Mouse (Mus musculus) embryonic stem cell, embryonic (primary cell): ENCODE results near the gene Ablim1.

ENCODE experiments used
- CTCF ChIA-PET, 4 experiments: fragments of 300-600 bp in 2 of 4; fragments of 350-600 bp in 2 of 4; sonication (Branson Sonifier 250); formaldehyde crosslinking; loops; one replicate each; lab custom pipeline; 2022; ENCODE audit warnings: inconsistent platforms in 2 of 4; lab: Charles Lee
- POLR2A ChIA-PET, 4 experiments: fragments of 300-600 bp in 2 of 4; fragments of 350-600 bp in 2 of 4; sonication (Branson Sonifier 250); formaldehyde crosslinking; loops; one replicate each; lab custom pipeline; 2022; ENCODE audit warnings: antibody characterized with exemption in 4 of 4, inconsistent platforms in 1 of 4; lab: Charles Lee

Ablim1 gene

DNA sequence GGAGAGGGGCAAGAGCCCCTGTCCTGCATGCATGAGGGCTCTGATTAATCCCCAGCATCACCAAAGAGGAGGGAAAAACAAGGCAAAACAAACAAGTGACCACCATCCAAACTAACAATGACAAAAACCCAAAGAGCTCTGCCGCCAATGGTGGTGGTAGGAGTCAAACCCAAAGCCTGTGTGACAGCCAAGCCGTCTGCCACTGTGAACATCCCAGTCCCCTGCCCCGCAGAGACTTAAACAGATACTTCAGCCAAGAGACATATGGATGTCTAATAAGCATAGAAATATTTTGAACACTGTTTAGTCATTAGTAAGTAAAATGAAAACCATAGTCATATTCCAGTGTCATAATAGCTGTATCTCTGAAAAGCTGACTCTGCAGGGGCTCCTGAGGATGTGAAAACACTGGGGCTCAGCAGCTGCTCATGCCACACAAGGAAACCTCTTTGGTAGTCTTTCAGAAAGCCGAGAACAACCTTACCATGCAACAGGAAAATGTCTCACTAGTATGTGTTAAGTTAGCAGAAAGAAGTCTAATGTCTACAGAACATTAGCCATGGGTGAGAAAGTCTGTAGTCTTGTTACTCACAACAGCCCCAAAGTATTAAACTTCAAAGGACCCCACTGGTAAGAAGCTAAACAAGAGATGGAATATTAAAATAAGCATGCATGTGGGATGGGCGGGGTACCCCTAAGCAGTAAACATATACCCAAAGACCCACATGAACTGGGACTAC lies 221.6 kb downstream of the Ablim1 start:
- ChIA-PET CTCF (no interaction called here), POLR2A (interaction anchor here in 1 of 4 experiments (0.6 kb wide), 1 partner anchor 326 kb away, joined by 5 read pairs; no protein-coding TSS in a partner anchor)

DNA sequence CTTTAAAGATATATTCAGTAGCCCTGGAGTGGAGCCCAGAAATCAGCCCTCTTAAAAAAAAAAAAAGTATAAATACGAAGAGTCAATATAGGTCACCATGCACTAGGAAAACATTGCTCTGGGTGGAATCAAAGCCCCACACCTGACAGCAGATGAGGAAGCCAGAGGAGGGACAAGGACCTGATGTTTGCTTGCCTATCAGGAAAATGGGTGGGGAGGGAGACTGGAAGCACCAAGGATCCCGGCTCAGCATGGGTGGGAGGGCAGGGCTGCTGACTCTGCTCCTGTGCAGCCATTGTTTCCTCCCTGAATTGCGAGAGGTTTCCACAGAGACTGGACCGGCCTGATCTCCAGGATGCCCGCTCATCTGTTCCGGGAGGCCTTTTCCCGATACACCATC lies 223.4 kb downstream of the Ablim1 start:
- ChIA-PET POLR2A (interaction anchor here in 2 of 4 experiments (0.6 to 2.8 kb wide), 2 partner anchors 7 to 136 kb away, joined by 7 to 15 read pairs; no protein-coding TSS in a partner anchor), CTCF (interaction anchor here in 1 of 4 experiments (1.0 to 1.2 kb wide), 2 partner anchors 25 to 60 kb away, joined by 3 read pairs; no protein-coding TSS in a partner anchor)

DNA sequence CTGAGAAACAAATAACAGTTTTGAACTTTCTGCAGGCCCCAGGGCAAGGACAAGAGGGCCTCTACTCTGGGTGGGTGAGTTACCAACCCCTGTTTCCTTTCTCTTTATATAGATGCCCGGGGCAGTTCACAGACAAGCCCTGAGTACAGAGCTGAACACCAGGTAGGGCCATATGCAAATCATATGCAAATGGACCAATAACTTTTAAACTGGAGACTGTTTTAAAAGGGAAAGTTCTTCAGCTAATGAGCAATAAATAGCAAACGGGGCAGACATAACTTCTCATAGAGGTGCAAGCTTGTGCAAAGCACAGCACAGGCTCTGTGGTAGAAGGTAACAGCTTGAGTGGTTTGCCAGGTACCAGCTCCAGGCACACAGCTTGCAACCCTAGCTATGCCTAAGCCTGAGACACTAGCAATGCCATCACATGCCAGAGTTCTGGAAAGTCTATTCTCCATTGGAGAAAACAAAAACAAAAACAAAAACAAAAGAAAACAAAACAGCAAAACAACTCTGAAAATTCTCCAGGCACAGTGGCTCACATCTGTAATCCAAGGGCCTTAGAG lies 225.8 kb downstream of the Ablim1 start:
- POLR2A ChIA-PET: interaction anchor here (0.5 to 2.8 kb wide), 5 partner anchors 9 to 26 kb away, joined by 3 to 15 read pairs (median 5); no protein-coding TSS in a partner anchor
- CTCF ChIA-PET: interaction anchor here in 2 of 4 experiments (0.5 to 1.4 kb wide), 3 partner anchors 23 to 1874 kb away, joined by 3 to 4 read pairs (median 4); no protein-coding TSS in a partner anchor

DNA sequence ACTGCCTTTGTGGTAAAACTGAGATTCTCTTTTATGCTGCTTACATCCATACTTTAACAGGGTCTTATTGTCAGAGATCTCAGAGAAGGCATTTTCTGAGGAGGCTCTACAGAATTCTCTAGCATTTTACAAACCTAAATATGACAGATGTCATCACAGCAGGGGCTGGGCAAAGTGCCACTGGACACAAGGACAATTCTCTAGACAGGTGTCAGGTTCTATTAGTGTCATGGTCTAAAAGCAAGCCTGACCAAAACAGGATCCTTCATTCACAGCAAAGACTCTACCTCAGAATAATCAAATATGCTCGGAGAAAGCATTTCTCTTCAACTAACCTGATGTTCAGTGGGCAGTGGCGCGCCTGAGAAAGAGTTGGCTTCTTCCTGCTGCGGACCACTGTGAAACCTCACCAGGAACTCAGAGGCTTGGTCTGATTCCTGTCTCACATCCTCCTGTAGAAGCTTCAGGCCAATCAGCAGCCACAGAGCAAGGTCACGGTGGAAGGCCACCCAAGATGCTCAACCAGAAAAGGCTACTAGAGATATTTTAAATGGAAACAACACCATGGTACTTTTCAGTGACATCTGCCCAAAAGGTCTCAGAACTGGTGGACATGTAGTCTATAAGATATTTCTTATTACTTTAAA lies 230.1 kb downstream of the Ablim1 start:
- CTCF ChIA-PET: interaction anchor here in 1 of 4 experiments (0.6 kb wide), 1 partner anchor 970 kb away, joined by 6 read pairs; no protein-coding TSS in a partner anchor
- POLR2A ChIA-PET: interaction anchor here in 1 of 4 experiments (1.0 to 1.5 kb wide), 2 partner anchors 14 to 15 kb away, joined by 3 to 7 read pairs; no protein-coding TSS in a partner anchor

DNA sequence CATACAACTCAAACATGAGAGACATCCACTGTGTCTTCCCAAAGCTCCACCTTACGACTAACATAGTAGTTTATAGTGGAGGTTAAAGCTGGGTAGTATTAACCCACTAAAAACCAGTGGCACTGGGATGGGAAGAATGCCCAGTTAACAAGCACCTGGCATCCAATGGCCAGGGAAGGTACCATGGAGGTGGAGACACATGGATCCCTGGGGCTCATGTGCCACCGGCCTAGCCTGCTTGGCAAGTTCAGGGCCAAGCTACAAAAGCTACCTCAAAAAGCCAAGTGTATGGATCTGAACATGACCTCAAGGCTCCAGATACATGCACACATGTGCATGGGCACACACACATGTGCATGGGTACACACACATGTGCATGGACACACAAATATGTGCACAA lies 230.8 kb downstream of the Ablim1 start:
- CTCF ChIA-PET: no interaction called here
- POLR2A ChIA-PET: interaction anchor here in 2 of 4 experiments (1.0 to 2.5 kb wide), 4 partner anchors 10 to 15 kb away, joined by 3 to 7 read pairs (median 4); no protein-coding TSS in a partner anchor

DNA sequence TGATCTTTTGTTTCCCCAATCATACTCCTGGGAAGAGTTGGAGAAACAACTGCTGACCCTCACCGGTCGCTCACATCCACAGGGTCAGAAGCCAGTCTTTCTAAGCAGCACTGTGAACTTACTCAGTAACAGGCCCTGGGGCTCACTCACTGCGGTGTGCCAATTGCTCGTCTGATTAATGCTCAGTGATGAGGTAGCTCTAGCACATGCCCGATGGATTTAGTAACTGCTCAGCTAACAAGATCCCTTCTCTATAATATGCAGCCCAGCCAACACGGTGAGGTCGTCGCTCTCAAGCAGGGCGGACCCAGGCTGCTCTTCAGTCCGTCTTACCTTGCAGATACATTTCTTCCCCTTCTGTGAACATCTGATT lies 231.6 kb downstream of the Ablim1 start:
- ChIA-PET POLR2A (interaction anchor here in 2 of 4 experiments (1.1 to 2.5 kb wide), 3 partner anchors 10 to 16 kb away, joined by 3 to 7 read pairs (median 4); no protein-coding TSS in a partner anchor), CTCF (no interaction called here)

DNA sequence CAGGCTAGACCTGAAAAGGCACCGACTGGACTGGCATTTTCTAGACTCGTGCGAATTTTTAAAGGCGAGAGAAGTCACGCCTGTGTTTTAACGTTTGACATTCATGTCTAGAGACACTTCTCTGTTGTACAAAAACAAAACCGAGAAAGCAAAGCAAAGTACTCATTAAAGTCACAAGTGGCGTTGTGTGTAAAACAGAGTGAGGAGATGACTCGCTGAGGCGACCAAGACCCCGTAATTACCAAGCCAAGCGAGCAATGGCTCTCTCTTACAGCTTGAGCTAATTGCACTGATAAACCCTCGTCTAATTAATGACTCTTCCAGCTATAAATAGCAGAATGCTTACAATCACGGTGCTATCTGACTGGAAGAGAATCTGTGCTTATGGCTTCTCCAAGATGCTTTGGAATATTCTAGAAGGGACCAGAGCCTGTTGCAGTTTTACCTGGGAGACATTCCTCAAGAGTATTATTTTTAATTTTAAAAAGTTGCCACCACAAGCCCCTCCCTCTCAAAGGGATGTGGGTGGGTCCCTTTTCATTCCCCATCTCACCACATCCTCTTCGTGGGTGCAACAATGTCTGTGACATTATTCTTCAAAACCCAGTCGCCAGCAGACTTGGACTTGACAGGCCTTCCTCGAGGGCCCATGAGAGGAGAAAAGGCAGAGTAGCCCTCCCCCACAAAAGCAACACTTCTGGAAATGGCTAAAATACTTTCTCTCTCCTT lies 232.1 kb downstream of the Ablim1 start:
- CTCF ChIA-PET: no interaction called here
- POLR2A ChIA-PET: interaction anchor here in 1 of 4 experiments (1.5 to 2.5 kb wide), 2 partner anchors 9 to 15 kb away, joined by 3 to 7 read pairs; no protein-coding TSS in a partner anchor

DNA sequence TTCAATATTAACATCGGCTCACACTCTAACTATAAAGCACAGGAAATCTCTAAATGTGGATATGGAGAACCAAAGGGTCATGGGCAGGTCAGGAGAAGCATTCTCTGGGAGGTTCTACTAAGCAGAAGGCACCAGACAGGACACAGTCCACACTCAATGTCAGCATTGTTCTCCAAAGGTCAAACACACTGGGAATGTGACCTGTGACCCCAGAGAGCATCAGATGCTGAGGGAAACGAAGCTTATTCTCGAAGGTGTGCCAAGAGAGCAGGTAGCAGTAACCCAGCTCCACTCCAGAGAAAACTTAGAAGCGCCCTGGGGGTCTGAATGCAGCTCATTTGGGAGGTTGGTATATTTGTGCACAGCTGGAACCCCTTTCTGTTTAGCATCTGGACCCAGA lies 233.2 kb downstream of the Ablim1 start:
- CTCF ChIA-PET: interaction anchor here in 2 of 4 experiments (0.6 to 0.9 kb wide), 2 partner anchors 10 to 79 kb away, joined by 3 read pairs; no protein-coding TSS in a partner anchor
- POLR2A ChIA-PET: interaction anchor here in 1 of 4 experiments (2.5 kb wide), 1 partner anchor 16 kb away, joined by 7 read pairs; no protein-coding TSS in a partner anchor

DNA sequence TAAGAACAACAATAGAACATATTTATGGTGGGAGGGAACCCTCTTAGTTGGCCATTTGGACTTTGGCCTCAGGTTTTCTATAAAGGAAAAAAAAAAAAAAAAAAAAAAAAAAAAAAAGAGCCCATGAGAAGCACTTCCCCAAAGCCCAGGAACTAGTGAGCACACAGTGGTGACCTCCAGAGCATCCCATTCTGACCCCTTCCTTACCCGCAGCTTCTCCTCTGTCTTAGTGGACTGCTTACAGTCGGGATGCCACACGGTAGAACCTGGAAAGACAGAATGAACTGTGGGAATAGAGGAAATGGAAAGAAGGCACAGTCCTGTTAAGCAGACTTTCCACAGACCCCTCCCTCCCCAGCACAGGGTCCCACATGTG lies 235.1 kb downstream of the Ablim1 start:
- CTCF ChIA-PET: interaction anchor here in 1 of 4 experiments (0.6 to 0.8 kb wide), 2 partner anchors 21 to 62 kb away, joined by 3 read pairs; no protein-coding TSS in a partner anchor
- POLR2A ChIA-PET: interaction anchor here in 2 of 4 experiments (0.5 to 0.6 kb wide), 2 partner anchors 45 to 502 kb away, joined by 3 to 4 read pairs; no protein-coding TSS in a partner anchor

DNA sequence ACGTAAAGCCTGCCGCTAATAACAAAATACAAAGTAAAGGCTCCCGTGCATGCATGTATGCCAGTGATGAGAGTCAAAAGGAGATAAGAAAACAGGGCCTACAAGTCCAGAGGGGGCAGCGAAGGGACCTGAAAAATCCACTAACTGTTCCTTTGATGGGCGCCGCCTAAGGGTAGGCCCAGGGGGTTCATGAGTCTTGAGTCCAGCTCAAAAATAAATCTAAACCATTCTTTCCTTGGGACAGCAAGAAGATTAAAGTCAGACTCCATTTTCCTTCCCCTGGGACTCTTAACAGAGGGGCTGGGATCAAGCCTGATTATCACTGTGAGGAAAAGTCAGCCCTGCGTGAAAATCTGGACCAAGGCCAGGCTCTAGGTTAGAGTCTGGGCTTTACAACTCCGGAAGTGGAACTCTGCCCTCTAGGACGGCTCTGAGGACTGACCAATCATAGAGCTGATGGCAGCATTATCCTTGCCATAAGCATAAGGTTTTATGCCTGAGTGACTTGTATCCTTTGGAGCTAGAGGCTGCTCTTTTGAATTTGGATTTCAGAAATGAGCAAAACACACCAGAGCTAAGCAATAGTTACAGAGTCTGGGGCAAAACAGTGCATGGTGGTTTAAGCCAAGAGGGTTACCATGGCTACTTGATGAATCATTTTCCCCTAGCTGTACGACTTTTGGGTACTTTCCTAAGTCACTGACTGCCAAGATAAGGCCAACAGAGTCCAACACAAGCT lies 235.7 kb downstream of the Ablim1 start:
- CTCF ChIA-PET: interaction anchor here in 1 of 4 experiments (0.6 to 1.1 kb wide), 4 partner anchors 12 to 143 kb away, joined by 3 to 4 read pairs (median 3); no protein-coding TSS in a partner anchor
- POLR2A ChIA-PET: interaction anchor here (0.5 to 1.8 kb wide), 5 partner anchors 19 to 501 kb away, joined by 3 to 12 read pairs (median 4); no protein-coding TSS in a partner anchor

DNA sequence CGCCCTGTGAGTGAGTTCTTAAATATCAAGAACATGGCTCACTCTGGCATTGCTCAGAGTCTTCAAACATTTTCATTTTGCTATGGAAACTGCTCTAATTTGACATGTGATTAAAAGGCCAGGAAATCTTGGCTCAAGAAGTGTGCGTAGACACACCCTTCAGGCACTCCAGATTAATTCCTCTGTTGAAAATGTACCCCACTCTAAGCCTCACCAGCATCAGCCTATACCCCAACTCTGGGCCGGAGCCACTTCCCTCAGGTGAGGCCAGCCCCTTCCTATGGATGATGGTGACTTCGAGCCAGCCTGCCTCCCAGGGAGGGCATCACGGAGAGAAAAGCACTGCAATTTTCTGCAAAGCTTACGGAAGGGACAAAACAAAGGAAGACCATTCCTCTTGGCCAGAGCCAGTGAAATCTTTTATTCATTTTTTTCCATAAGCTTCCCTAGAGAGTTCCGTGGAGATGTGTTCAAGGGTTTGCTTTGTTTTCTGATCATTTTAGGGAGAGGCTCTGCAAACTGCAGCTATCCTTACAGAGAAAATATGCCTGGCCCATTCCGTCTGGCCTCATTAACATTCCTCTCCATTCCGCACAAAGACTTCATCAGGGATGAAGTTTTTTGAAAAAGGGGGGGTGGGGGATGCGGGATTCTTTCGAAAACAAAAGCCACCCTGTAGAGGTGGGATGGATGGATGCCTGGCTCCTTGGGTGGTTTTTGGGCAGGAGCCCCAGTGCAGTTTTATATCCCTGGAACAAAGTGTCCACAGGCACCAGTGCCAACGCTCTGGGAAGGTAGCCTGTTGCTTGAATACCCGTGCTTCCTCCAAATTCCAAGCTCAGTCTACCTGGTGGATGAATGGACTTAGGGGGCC lies 236.7 kb downstream of the Ablim1 start:
- ChIA-PET POLR2A (interaction anchor here in 3 of 4 experiments (0.6 to 1.8 kb wide), 7 partner anchors 20 to 297 kb away, joined by 3 to 12 read pairs (median 3); no protein-coding TSS in a partner anchor), CTCF (interaction anchor here in 1 of 4 experiments (1.0 to 1.1 kb wide), 2 partner anchors 11 to 142 kb away, joined by 3 to 4 read pairs; no protein-coding TSS in a partner anchor)

DNA sequence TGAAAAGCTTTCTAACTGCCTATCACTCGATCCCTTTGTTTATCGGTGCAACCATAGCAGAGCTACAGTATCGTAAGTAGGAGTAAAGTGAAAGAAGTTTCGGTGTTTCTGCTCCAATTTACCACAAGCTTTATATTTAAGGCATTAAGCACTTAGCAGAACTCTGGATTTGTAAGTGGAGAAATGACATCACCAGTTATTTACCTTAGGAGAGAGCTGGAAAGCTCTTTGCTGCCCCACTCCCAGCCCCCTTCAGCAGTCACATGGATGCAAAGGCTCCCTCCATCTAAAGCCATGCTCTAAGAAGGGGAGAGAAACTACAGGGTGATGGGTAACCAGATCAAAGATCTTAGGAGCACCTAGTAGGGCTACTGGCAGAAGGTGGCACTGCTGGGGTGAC lies 241.3 kb downstream of the Ablim1 start:
- ChIA-PET CTCF (interaction anchor here in 1 of 4 experiments (0.5 kb wide), 1 partner anchor 63 kb away, joined by 6 read pairs; no protein-coding TSS in a partner anchor), POLR2A (interaction anchor here in 2 of 4 experiments (0.8 to 1.4 kb wide), 5 partner anchors 10 to 59 kb away, joined by 3 to 6 read pairs (median 4); no protein-coding TSS in a partner anchor)

DNA sequence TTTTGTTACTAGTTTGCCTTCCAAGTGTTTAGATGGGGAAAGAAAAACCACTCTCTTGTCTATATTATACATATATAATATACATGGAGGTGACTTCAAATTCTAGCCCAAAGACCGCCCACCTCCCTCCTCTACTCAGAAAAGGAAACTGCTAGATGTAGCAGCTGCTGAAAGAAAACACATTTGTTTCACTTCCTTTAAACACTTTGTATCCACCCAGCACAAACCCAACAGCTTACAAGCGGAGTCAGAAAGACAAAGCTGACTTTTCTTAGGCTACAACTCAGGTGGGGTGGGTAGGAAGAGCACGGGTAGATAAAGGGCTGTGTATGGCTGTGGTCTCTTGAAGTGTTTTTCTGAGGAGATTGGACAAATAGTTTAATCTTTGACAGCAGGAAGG lies 242.0 kb downstream of the Ablim1 start:
- POLR2A ChIA-PET: interaction anchor here in 2 of 4 experiments (1.0 to 1.4 kb wide), 4 partner anchors 18 to 26 kb away, joined by 3 to 6 read pairs (median 5); no protein-coding TSS in a partner anchor
- CTCF ChIA-PET: no interaction called here

DNA sequence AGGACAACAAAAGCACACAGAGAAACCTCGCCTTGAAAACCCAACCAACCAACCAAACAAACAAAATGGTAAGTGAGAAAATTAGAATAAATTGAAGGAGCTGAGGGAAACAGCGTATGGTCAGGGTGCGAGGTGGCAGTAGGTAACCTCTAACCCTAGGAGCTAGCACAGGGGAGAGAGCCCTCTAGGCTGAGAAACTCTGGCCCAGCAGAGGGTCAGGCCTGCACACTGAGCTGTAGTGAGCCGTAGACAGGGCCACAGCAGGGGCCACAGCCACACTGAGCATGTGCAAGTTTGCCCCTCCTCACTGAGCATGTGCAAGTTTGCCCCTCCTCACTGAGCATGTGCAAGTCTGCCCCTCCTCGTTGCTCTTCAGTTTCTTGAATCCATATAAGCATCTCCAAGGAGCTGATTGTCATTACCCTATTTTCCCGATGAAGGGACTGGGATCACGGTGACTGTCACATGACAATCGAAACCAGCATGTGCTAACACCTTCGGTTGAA lies 247.6 kb downstream of the Ablim1 start:
- POLR2A ChIA-PET: interaction anchor here in 3 of 4 experiments (0.8 to 1.7 kb wide), 12 partner anchors 17 to 456 kb away, joined by 3 to 10 read pairs (median 4); no protein-coding TSS in a partner anchor

DNA sequence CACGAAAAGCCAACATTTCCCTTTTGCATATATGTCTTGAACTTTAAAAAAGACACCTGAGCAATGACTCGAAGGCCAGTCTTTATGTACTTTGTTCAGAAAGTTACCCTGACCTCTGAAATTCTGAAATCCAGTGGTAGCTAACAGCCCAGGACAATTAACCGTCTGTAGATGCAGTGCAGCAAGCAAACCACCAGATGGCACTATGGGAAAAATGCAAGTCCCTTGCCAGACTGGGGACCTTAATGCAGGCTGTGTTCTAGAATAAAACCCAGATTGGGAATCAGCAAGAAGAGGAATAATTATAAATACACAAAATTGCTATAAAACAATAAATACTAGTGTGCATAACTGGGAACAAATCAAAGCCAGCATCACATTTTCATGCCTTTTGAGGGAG lies 248.4 kb downstream of the Ablim1 start:
- CTCF ChIA-PET: interaction anchor here (0.5 to 2.9 kb wide), 29 partner anchors 10 to 644 kb away, joined by 3 to 33 read pairs (median 5); no protein-coding TSS in a partner anchor
- POLR2A ChIA-PET: interaction anchor here in 2 of 4 experiments (1.0 to 1.7 kb wide), 7 partner anchors 16 to 70 kb away, joined by 3 to 10 read pairs (median 5); no protein-coding TSS in a partner anchor

More for the DNA sequence above, 247.6 kb downstream of the Ablim1 start:
- CTCF ChIA-PET: interaction anchor here in 3 of 4 experiments (0.5 to 2.9 kb wide), 21 partner anchors 9 to 557 kb away, joined by 3 to 33 read pairs (median 5); no protein-coding TSS in a partner anchor
